Mouse (Mus musculus): ENCODE results near the gene Tfap2e. TPM values are rescaled to one million over a fixed set of nuclear protein-coding genes. Genes with fewer than 3 reads are reported as not detected.
A peak's percentile ranks its signal among the peaks of the same experiment; 100 is the strongest.

The Tfap2e gene
- total and polyA plus RNA-seq, 2 experiments from 2014 or later: not detected

DNA sequence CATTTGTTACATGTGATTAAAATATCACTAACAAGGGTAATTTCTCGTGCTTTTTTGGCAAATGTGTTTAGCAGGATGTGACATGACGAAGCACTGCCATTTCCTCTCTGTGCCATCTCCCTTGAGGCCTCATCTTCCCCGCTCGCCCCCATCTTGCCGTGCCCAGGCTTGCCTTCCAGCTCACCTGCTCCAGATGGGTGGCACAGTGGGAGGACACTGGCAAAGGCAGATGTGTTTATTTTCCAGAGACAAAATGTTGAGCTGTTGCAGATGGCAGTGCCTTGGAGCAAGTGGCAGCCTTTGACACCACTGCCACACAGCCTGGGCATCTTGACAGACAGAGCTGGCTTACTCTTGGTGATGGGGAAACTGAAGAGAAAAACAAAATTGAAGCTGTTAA, 43.0 kb downstream of the Tfap2e start:
- H3K27me3 ChIP-seq (ENCODE audit: control insufficient read depth, insufficient read depth, low read length): no peaks in the 10 kb centered on the region
- no peak overlapping the region for H3K27ac ChIP-seq (ENCODE audit: low read depth)
- no peak for TF ChIP-seq EP300 (IDR thresholded peaks at IDR 0.05; ENCODE audit: low read depth)
- TF ChIP-seq CTCF (IDR thresholded peaks at IDR 0.05; ENCODE audit: low read depth): no peak
- WGBS: 84% methylated on average over 5 of the region's 5 CpGs
- H3K9me3 ChIP-seq (replicated peaks; ENCODE audit: control insufficient read depth, low read length): no peaks in the 10 kb centered on the region
- H3K4me2 ChIP-seq (ENCODE audit: low read depth, low read length): no peak overlapping the region
- DNase-seq (ENCODE audit: low spot score) (no peak), ATAC-seq (ENCODE audit: insufficient read depth, low read depth) (no peak)
- H3K9ac ChIP-seq (replicated peaks; ENCODE audit: low read depth, low read length): no peak overlapping the region
- peaks cover 33% of the 10 kb centered on the region for H3K36me3 ChIP-seq (replicated peaks; ENCODE audit: control insufficient read depth, insufficient read depth, low read length)
- H3K4me3 ChIP-seq (ENCODE audit: low read depth, low read length): no peak overlapping the region
- H3K4me1 ChIP-seq (ENCODE audit: control insufficient read depth, insufficient read depth): peaks cover 6% of the 10 kb centered on the region; the same call in 1 of the 2 replicates

DNA sequence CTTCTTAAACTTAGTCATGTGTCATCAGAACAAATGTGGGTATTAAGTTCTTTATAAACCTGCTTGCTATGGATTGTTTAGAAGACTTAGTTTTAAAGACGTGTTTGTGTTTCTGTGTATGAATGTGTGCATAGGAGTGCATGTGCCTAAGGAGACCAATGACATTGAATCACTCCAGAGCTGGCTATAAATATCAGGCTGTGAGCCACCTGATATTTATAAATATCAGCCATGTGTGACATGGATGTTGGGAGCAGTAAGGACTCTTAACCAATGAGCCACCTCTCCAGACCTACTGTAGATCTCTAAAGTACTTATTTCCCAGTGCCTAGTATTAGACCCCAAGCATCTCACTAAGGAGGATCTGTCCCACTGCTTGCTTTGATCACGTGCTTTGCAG, 46.6 kb downstream of the Tfap2e start:
- ATAC-seq (ENCODE audit: insufficient read depth, low read depth) (peak; percentile 79), DNase-seq (ENCODE audit: low spot score) (peak; percentile 31)

DNA sequence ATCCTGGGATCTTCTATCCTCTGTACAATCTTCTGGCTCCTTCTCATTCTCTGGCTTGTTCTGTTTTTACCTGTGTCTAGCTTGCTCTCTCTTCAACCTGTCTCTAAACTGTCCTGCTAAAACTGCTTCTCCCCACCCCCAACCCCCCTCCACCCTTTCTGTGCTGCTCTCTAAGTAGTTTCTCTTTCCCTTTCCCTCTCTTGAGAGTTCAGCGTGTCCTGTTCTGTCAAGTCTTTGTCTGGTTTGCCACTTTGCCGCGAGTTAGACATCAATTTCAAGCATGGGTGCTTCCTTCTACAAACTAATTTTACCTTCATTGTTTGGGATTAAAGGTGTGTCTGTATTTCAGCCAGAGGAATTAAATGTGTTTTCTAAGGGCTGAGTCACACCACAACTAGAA, 53.0 kb downstream of the Tfap2e start:
- WGBS: 72% methylated on average over 3 of the region's 3 CpGs
- Histone ChIP-seq H3K27ac (ENCODE audit: low read depth) (no peak overlapping the region), H3K27me3 (ENCODE audit: control insufficient read depth, insufficient read depth, low read length) (no peaks in the 10 kb centered on the region), H3K9ac (replicated peaks; ENCODE audit: low read depth, low read length) (no peak overlapping the region; the same call in 1 of the 2 replicates), H3K4me2 (ENCODE audit: low read depth, low read length) (no peak overlapping the region), H3K36me3 (replicated peaks; ENCODE audit: control insufficient read depth, insufficient read depth, low read length) (peaks cover 38% of the 10 kb centered on the region), H3K9me3 (replicated peaks; ENCODE audit: control insufficient read depth, low read length) (no peaks in the 10 kb centered on the region), H3K4me3 (ENCODE audit: low read depth, low read length) (no peak overlapping the region), H3K4me1 (ENCODE audit: control insufficient read depth, insufficient read depth) (no peaks in the 10 kb centered on the region; the same call in 1 of the 2 replicates)
- ATAC-seq (ENCODE audit: insufficient read depth, low read depth) (no peak), DNase-seq (ENCODE audit: low spot score) (no peak)
- no peak for TF ChIP-seq EP300 (IDR thresholded peaks at IDR 0.05; ENCODE audit: low read depth)
- no peak for TF ChIP-seq CTCF (IDR thresholded peaks at IDR 0.05; ENCODE audit: low read depth)

More for the DNA sequence above, 46.6 kb downstream of the Tfap2e start:
- Histone ChIP-seq H3K4me3 (ENCODE audit: low read depth, low read length) (no peak overlapping the region), H3K27ac (ENCODE audit: low read depth) (peak overlapping the region; percentile 52; the same call in 1 of the 2 replicates), H3K9ac (replicated peaks; ENCODE audit: low read depth, low read length) (no peak overlapping the region), H3K27me3 (ENCODE audit: control insufficient read depth, insufficient read depth, low read length) (no peaks in the 10 kb centered on the region), H3K4me2 (ENCODE audit: low read depth, low read length) (peak overlapping the region; percentile 26; the same call in 1 of the 2 replicates), H3K4me1 (ENCODE audit: control insufficient read depth, insufficient read depth) (peaks cover 6% of the 10 kb centered on the region; the same call in 1 of the 2 replicates), H3K9me3 (replicated peaks; ENCODE audit: control insufficient read depth, low read length) (no peaks in the 10 kb centered on the region), H3K36me3 (replicated peaks; ENCODE audit: control insufficient read depth, insufficient read depth, low read length) (peaks cover 52% of the 10 kb centered on the region)
- 58% methylated on average over 2 of the region's 2 CpGs for WGBS
- TF ChIP-seq CTCF (IDR thresholded peaks at IDR 0.05; ENCODE audit: low read depth) (no peak), EP300 (IDR thresholded peaks at IDR 0.05; ENCODE audit: low read depth) (no peak)

DNA sequence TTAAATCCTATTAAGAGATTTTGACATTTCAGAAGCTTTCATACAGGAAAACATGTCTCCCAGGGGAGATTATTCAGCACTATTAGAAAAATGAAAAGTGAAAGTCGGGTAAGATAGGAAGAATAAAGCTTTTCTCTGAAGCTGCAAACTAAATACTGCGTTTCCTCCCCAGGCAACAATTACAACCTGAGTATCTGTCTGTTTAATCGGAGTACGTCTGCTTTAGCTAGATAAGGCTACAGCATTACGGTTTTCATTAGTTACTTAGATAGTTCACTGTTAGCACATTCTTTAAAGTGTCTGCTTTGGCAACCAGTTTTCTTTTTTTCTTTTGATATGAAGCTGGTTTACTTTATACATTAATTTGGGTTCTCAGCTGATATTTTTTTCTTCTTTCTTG, 53.7 kb downstream of the Tfap2e start:
- WGBS: 57% methylated on average over 5 of the region's 5 CpGs
- Histone ChIP-seq H3K4me2 (ENCODE audit: low read depth, low read length) (no peak overlapping the region), H3K36me3 (replicated peaks; ENCODE audit: control insufficient read depth, insufficient read depth, low read length) (peaks cover 31% of the 10 kb centered on the region), H3K9ac (replicated peaks; ENCODE audit: low read depth, low read length) (no peak overlapping the region), H3K4me3 (ENCODE audit: low read depth, low read length) (no peak overlapping the region), H3K9me3 (replicated peaks; ENCODE audit: control insufficient read depth, low read length) (no peaks in the 10 kb centered on the region), H3K4me1 (ENCODE audit: control insufficient read depth, insufficient read depth) (no peaks in the 10 kb centered on the region; the same call in 1 of the 2 replicates), H3K27me3 (ENCODE audit: control insufficient read depth, insufficient read depth, low read length) (no peaks in the 10 kb centered on the region), H3K27ac (ENCODE audit: low read depth) (no peak overlapping the region)
- TF ChIP-seq CTCF (IDR thresholded peaks at IDR 0.05; ENCODE audit: low read depth) (no peak), EP300 (IDR thresholded peaks at IDR 0.05; ENCODE audit: low read depth) (no peak)
- ATAC-seq (ENCODE audit: insufficient read depth, low read depth): no peak
- no peak for DNase-seq (ENCODE audit: low spot score)

DNA sequence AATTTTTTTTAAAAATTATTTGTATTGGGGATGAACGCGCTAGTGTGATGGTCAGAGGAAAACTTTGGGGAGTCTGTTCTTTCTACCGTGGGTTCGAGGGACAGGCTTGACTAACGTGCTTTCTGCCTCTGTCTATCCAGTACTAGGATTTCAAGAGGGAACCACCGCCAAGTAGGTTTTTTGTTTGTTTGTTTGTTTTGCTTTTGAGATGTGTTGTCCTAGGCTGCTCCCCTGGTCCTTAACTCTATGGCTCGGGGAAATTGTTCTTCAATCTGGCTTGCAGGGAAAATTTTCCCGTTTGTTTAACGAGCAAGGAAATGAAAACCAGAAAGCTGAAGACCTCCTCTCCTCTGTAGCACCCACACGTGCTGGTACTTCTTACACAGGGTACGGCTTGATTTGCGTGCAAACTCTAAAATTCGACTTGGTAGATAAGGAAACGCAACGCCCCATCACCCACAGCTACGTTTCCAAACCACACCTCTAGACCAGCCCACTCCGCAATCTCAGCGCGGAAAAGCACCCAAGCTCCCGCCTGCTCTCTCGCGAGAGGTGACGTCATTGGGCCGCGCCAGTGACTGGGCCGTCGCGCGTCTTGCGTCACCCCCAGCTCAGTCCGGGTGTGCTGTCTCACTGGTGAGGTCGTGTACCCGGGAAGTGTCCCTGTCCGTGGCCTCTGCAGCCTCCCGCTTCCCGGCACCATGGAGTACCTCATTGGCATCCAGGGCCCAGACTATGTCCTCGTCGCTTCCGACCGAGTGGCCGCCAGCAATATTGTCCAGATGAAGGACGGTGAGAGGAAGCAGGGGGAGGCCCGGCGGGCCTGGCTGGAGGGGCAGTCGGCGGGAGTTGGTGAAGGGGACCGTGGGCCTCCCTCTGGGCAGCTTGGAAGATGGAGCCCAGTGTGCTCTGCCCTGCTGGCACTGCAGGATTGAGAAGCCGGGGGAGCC, 58.7 kb downstream of the Tfap2e start, which contains the start of gene Psmb2:
Psmb2 (plus strand) TSS at position 577 of the 950 bp plus-strand sequence.
- peak within 1 kb of the TSS; percentile 68 for H3K27ac ChIP-seq (ENCODE audit: low read depth)
- H3K36me3 ChIP-seq (replicated peaks; ENCODE audit: control insufficient read depth, insufficient read depth, low read length): no peaks in the 10 kb centered on the region
- TF ChIP-seq CTCF (IDR thresholded peaks at IDR 0.05; ENCODE audit: low read depth) (no peak), EP300 (IDR thresholded peaks at IDR 0.05; ENCODE audit: low read depth) (peak; percentile 97)
- H3K4me2 ChIP-seq (ENCODE audit: low read depth, low read length): peak within 1 kb of the TSS; percentile 86
- peak within 1 kb of the TSS; percentile 92 for H3K9ac ChIP-seq (replicated peaks; ENCODE audit: low read depth, low read length)
- DNase-seq (ENCODE audit: low spot score): peak; percentile 92
- no peaks in the 10 kb centered on the region for H3K27me3 ChIP-seq (ENCODE audit: control insufficient read depth, insufficient read depth, low read length)
- peak; percentile 99 for ATAC-seq (ENCODE audit: insufficient read depth, low read depth)
- 3% methylated on average over 48 of the region's 48 CpGs for WGBS
- no peaks in the 10 kb centered on the region for H3K9me3 ChIP-seq (replicated peaks; ENCODE audit: control insufficient read depth, low read length)
- no peaks in the 10 kb centered on the region; the same call in 1 of the 2 replicates for H3K4me1 ChIP-seq (ENCODE audit: control insufficient read depth, insufficient read depth)
- peak within 1 kb of the TSS; percentile 78 for H3K4me3 ChIP-seq (ENCODE audit: low read depth, low read length)

Data from heart, postnatal 0 days (tissue).